Mouse (Mus musculus) CH12.LX (cell line): ENCODE measurements around the gene Phkg2. TPM values are rescaled to one million over a fixed set of nuclear protein-coding genes. Genes with fewer than 3 reads are reported as not detected.

Experiments
- DNase-seq: peaks from one replicate; pipeline ENCODE4 v3.0.0-alpha.2; 2013; ENCODE audit errors: extremely low read depth
- H3K27ac ChIP-seq: 2 replicates; pipeline ENCODE4 v1.5.1; 2012; ENCODE audit warnings: low read depth, mild to moderate bottlenecking, control low read depth, moderate library complexity; ENCODE audit not compliant: insufficient read depth
- H3K27me3 ChIP-seq: replicated peaks from 2 replicates; pipeline ENCODE3; 2012; ENCODE audit warnings: inconsistent platforms
- H3K36me3 ChIP-seq, 2 experiments: replicated peaks in 1 of 2; 2 replicates each; pipeline versions ENCODE3 to v1.6.1; 2012; ENCODE audit warnings: inconsistent platforms in 1 of 2, low read length in 1 of 2, mild to moderate bottlenecking in 1 of 2, mixed read lengths in 1 of 2, moderate library complexity in 1 of 2; ENCODE audit not compliant: control insufficient read depth in 1 of 2, insufficient read depth in 1 of 2
- H3K4me1 ChIP-seq, 2 experiments: 2 replicates each; pipeline ENCODE4 v1.6.1; 2012; ENCODE audit warnings: inconsistent platforms in 1 of 2, moderate library complexity in 1 of 2; ENCODE audit not compliant: insufficient read depth in 2 of 2, control insufficient read depth in 1 of 2
- H3K4me2 ChIP-seq: 2 replicates; pipeline ENCODE4 v1.6.1; 2012; ENCODE audit warnings: low read depth, mild to moderate bottlenecking, control low read depth; ENCODE audit not compliant: poor library complexity, insufficient read depth, severe bottlenecking
- H3K4me3 ChIP-seq, 3 experiments: fragments of 150-350 bp in 1 of 3; sonication (generic) in 1 of 3; replicated peaks in 1 of 3; 2 replicates each; pipeline versions ENCODE3 to v1.5.1; 2011 to 2012; ENCODE audit warnings: low read depth in 2 of 3, low read length in 2 of 3, mild to moderate bottlenecking in 2 of 3, moderate library complexity in 2 of 3, control low read depth in 1 of 3, improper control_type of control experiment in 1 of 3, inconsistent platforms in 1 of 3, mixed read lengths in 1 of 3; ENCODE audit not compliant: poor library complexity in 1 of 3
- H3K79me2 ChIP-seq: replicated peaks from 2 replicates; pipeline ENCODE4 v1.6.1; 2012; ENCODE audit warnings: mild to moderate bottlenecking, moderate library complexity; ENCODE audit not compliant: control insufficient read depth, poor library complexity, insufficient read depth, severe bottlenecking; ENCODE audit errors: extremely low read depth
- H3K9ac ChIP-seq: 2 replicates; pipeline ENCODE4 v1.6.1; 2012; ENCODE audit warnings: low read depth, mild to moderate bottlenecking, control low read depth, moderate library complexity; ENCODE audit not compliant: insufficient read depth
- H3K9me3 ChIP-seq: replicated peaks from 2 replicates; pipeline ENCODE3; 2012; ENCODE audit warnings: low read length, inconsistent platforms, mixed read lengths
- BHLHE40 ChIP-seq: IDR thresholded peaks from 2 replicates; pipeline ENCODE4 v1.6.1; 2011; ENCODE audit warnings: mild to moderate bottlenecking, low read depth, low read length, improper control_type of control experiment
- CHD1 ChIP-seq: IDR thresholded peaks from 2 replicates; pipeline ENCODE4 v1.6.1; 2012; ENCODE audit warnings: low read depth, low read length, improper control_type of control experiment, inconsistent platforms
- CHD2 ChIP-seq: IDR thresholded peaks from 2 replicates; pipeline ENCODE4 v1.6.1; 2011; ENCODE audit warnings: low read length, improper control_type of control experiment
- CTCF ChIP-seq, 2 experiments: IDR thresholded peaks in 1 of 2; conservative IDR thresholded peaks in 1 of 2; 2 replicates each; pipeline ENCODE4 v1.5.1; 2011 to 2012; ENCODE audit warnings: low read depth in 2 of 2, low read length in 2 of 2, improper control_type of control experiment in 1 of 2, inconsistent platforms in 1 of 2, mild to moderate bottlenecking in 1 of 2, moderate library complexity in 1 of 2
- E2F4 ChIP-seq: IDR thresholded peaks from 2 replicates; pipeline ENCODE4 v1.6.1; 2011; ENCODE audit warnings: low read depth, low read length, improper control_type of control experiment; ENCODE audit not compliant: insufficient replicate concordance
- ELF1 ChIP-seq: IDR thresholded peaks from 2 replicates; pipeline ENCODE4 v1.6.1; 2014; ENCODE audit warnings: low read depth, mild to moderate bottlenecking, inconsistent platforms, low read length, improper control_type of control experiment
- EP300 ChIP-seq: IDR thresholded peaks from 2 replicates; pipeline ENCODE4 v1.6.1; 2011; ENCODE audit warnings: low read length, improper control_type of control experiment
- GABPA ChIP-seq: IDR thresholded peaks from 2 replicates; pipeline ENCODE4 v1.6.1; 2012; ENCODE audit warnings: low read depth, low read length, improper control_type of control experiment, inconsistent platforms; ENCODE audit not compliant: insufficient replicate concordance
- JUND ChIP-seq: conservative IDR thresholded peaks from 2 replicates; pipeline ENCODE4 v1.6.1; 2011; ENCODE audit warnings: low read depth, low read length, improper control_type of control experiment
- MAX ChIP-seq: IDR thresholded peaks from 2 replicates; pipeline ENCODE4 v1.6.1; 2011; ENCODE audit warnings: low read length, improper control_type of control experiment
- MYC ChIP-seq: IDR thresholded peaks from 2 replicates; pipeline ENCODE4 v1.6.1; 2011; ENCODE audit warnings: low read depth, mild to moderate bottlenecking, improper control_type of control experiment, low read length
- NELFE ChIP-seq: IDR thresholded peaks from 2 replicates; pipeline ENCODE4 v1.6.1; 2011; ENCODE audit warnings: low read depth, low read length, improper control_type of control experiment
- POLR2AphosphoS2 ChIP-seq: IDR thresholded peaks from 2 replicates; pipeline ENCODE4 v1.6.1; 2011; ENCODE audit warnings: low read depth, low read length, improper control_type of control experiment
- RCOR1 ChIP-seq: conservative IDR thresholded peaks from 2 replicates; pipeline ENCODE4 v1.6.1; 2012; ENCODE audit warnings: low read depth, mild to moderate bottlenecking, inconsistent platforms, low read length, improper control_type of control experiment
- SIN3A ChIP-seq: IDR thresholded peaks from 2 replicates; pipeline ENCODE4 v1.6.1; 2012; ENCODE audit warnings: low read length, improper control_type of control experiment, inconsistent platforms
- SMC3 ChIP-seq: IDR thresholded peaks from 2 replicates; pipeline ENCODE4 v1.6.1; 2011; ENCODE audit warnings: low read depth, low read length, improper control_type of control experiment
- TCF12 ChIP-seq: IDR thresholded peaks from 2 replicates; pipeline ENCODE4 v1.6.1; 2014; ENCODE audit warnings: low read depth, mild to moderate bottlenecking, inconsistent platforms, low read length, improper control_type of control experiment
- dilution Hi-C: fragments of 300-500 bp; cut with MboI; formaldehyde crosslinking; loops from 2 replicates; pipeline ENCODE4 v1.14.3; 2020; ENCODE audit warnings: low sequenced_read_pairs; ENCODE audit not compliant: extremely low pct_unique_long_range_greater_than_20kb, extremely low pct_ligation_motif_present
- in situ Hi-C: fragments of 300-500 bp; cut with MboI; formaldehyde crosslinking; loops from 3 replicates; pipeline ENCODE4 v1.14.3; 2019; ENCODE audit warnings: low sequenced_read_pairs, low pct_ligation_motif_present, low pct_unique_long_range_greater_than_20kb, mixed read lengths
- polyA plus RNA-seq: library from polyadenylated mRNA; unstranded; fragments of >175 nt; gene quantifications from 2 replicates; pipeline ENCODE4 v1.2.1, GENCODE M21; 2012; ENCODE audit warnings: low read depth; ENCODE audit not compliant: insufficient read length
- total RNA-seq, 2 experiments: library from RNA; depleted of rRNA; stranded (reverse); fragments of 300-350 nt in 1 of 2; fragments of >200 nt in 1 of 2; gene quantifications; 2 replicates each; pipeline ENCODE4 v1.2.3; 2012 to 2014

The Phkg2 gene
- total and polyA plus RNA-seq, 3 experiments, result 23.3 to 65.0 (median 34.7) TPM

DNA sequence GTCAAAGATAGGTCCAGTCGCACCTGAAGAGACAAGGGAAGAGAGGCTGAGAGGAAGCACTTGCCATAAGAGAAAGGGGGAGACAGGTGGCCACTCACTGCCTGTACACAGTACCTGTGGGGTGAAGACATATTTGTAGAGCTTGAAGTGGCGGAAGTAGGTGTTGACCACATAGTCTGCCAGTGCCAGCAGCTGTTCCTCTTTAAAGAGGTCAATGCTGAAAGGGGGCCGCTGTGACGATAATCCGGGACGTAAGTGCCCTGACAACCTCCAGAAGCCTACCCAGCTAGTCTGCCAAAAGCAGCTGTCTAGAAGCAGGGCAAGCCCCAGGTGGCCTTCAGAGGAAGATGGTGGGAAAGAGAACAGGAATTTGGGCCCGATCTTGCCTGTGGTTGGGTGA is 11.9 kb downstream of the Phkg2 start:
- H3K27ac ChIP-seq, result no peak overlapping the region
- H3K9me3 ChIP-seq, result no peaks in the 10 kb centered on the region
- peaks cover 37 to 67% of the 10 kb centered on the region in 2 experiments for H3K36me3 ChIP-seq
- no peak overlapping the region for H3K4me3 ChIP-seq
- peaks cover 13% of the 10 kb centered on the region for H3K79me2 ChIP-seq
- dilution Hi-C loops, result no loop called here
- H3K9ac ChIP-seq, result no peak overlapping the region
- in situ Hi-C loops, result no loop called here
- no peak overlapping the region for H3K4me2 ChIP-seq
- H3K4me1 ChIP-seq, result peaks cover 7 to 19% of the 10 kb centered on the region in 2 experiments; a peak in 3 of 4 replicates
- DNase-seq, result no peak
- H3K27me3 ChIP-seq, result no peaks in the 10 kb centered on the region
- TF ChIP-seq TCF12 (no peak), POLR2AphosphoS2 (no peak), MAX (no peak)
- TF ChIP-seq, all 38 proteins: peak for 0

- H3K36me3 ChIP-seq, result peaks cover 46 to 69% of the 10 kb centered on the region in 2 experiments
- no peaks in the 10 kb centered on the region for H3K9me3 ChIP-seq
- DNase-seq, result no peak
- no peak overlapping the region for H3K4me2 ChIP-seq
- no peak for TF ChIP-seq SIN3A
- no peak for TF ChIP-seq RCOR1
- TF ChIP-seq ELF1, result no peak
- TF ChIP-seq MAX, result no peak
- no peak for TF ChIP-seq GABPA
- no peak for TF ChIP-seq MYC
- no peak for TF ChIP-seq CHD2
- no peak for TF ChIP-seq E2F4
- TF ChIP-seq JUND, result no peak
- TF ChIP-seq CTCF (conservative IDR thresholded peaks at IDR 0.05 in 1 of 2, IDR thresholded peaks at IDR 0.05 in 1 of 2; ENCODE audit: low read depth in 2 of 2, low read length in 2 of 2), result no peak
- TF ChIP-seq EP300, result no peak
- TF ChIP-seq BHLHE40, result no peak
- no peak for TF ChIP-seq SMC3
- TF ChIP-seq NELFE, result no peak
- no peak overlapping the region for H3K4me3 ChIP-seq
- dilution Hi-C loops (no loop called here), in situ Hi-C loops (no loop called here)
- no peak overlapping the region for H3K9ac ChIP-seq
- H3K79me2 ChIP-seq, result peaks cover 13% of the 10 kb centered on the region
- no peaks in the 10 kb centered on the region for H3K27me3 ChIP-seq
- H3K27ac ChIP-seq, result no peak overlapping the region
- peaks cover 7 to 29% of the 10 kb centered on the region in 2 experiments; a peak in 3 of 4 replicates for H3K4me1 ChIP-seq
These were observed 13.0 kb downstream of the Phkg2 start for GRCm38 (mm10) chr7:127586149-127586548.

- no peak for DNase-seq
- peaks cover 13% of the 10 kb centered on the region for H3K79me2 ChIP-seq
- in situ Hi-C loops (no loop called here), dilution Hi-C loops (no loop called here)
- H3K27ac ChIP-seq, result no peak overlapping the region
- H3K4me2 ChIP-seq, result peak overlapping the region; percentile 89
- TF ChIP-seq CHD1 (no peak), SIN3A (no peak), RCOR1 (no peak)
- no peaks in the 10 kb centered on the region for H3K9me3 ChIP-seq
- H3K4me3 ChIP-seq, result no peak overlapping the region
- peak overlapping the region; percentile 20; the same call in 1 of the 2 replicates for H3K9ac ChIP-seq
- H3K27me3 ChIP-seq, result no peaks in the 10 kb centered on the region
- H3K36me3 ChIP-seq, result peaks cover 49 to 69% of the 10 kb centered on the region in 2 experiments
- H3K4me1 ChIP-seq, result peaks cover 7 to 39% of the 10 kb centered on the region in 2 experiments; a peak in 3 of 4 replicates
These were observed 14.1 kb downstream of the Phkg2 start for GRCm38 (mm10) chr7:127587196-127587595.
